Mouse (Mus musculus): Measurements from ENCODE around the gene Ctsc. TPM values are rescaled to one million over a fixed set of nuclear protein-coding genes. Genes with fewer than 3 reads are reported as not detected.

Gene Ctsc
- total RNA-seq, 2 experiments from 2014 or later: 11.8 to 13.4 TPM

Other genes with a start within 250 kb of the Ctsc start
- gene Rab38, start 152.2 kb downstream of the Ctsc start, total RNA-seq (2021): under 1 TPM; 0.55 to 0.69 TPM

Data from left cerebral cortex, postnatal 25 days (tissue).